In the genomic region with DNA sequence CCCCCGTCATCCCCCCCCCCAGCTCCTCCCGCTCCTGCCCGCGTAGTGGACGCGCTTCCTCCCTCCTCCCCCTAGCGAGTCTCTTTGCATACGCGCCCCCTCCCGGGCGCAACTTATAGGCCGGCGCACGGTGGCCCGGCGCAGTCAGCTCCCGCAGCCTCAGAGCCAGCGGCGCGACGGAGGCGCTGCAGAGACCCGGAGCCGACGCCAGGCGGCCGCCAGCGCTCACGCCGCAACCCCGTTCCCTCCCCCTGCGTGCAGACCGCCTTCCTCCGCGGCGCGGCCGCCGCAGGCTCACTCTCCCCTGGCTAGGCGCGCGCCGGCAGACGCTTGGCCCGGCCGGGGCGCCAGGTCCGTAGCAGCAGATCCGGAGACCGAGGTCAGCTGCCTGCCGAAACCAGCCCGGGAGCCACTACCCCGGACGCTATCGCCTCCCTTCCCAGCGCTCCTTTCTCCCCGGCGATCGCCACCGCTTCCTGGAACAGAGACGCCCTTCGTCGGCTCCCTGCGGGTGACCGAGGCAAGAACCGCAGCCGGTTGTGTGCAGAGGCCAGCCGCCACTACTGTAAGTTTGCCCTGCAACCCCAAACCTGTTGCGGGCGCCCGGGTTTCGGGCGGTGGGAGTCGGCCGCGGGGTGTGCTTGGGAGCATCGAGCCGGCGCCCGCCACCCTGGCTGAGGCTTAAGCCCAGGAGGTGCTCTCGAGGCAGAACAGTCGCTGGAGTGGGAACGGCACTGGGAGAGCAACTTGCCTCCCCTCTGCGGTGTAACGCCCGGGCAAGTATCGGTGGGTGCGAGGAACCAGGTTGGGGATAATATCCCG, we compare ENCODE assay signal across 8 mouse cellular contexts. TPM values are rescaled to one million over a fixed set of nuclear protein-coding genes. Genes with fewer than 3 reads are reported as not detected.
DNase-seq lines count a peak whose midpoint lies in the region; ATAC-seq and TF ChIP-seq lines count a peak whose summit lies in the region.

A gene (plus strand): TSS at position 141 of the 822 bp plus-strand sequence.

- no peaks in the 10 kb centered on the region for H3K36me3 ChIP-seq in G1E (replicated peaks)
- H3K36me3 ChIP-seq in forebrain, postnatal 0 days (ENCODE audit: insufficient read depth), result peaks cover 12% of the 10 kb centered on the region
- H3K36me3 ChIP-seq in lung, embryonic 14.5 days (ENCODE audit: insufficient read depth), result peaks cover 17% of the 10 kb centered on the region
- H3K36me3 ChIP-seq in thymus, adult 2 months (ENCODE audit: control insufficient read depth, insufficient read depth, low read length), result peaks cover 3% of the 10 kb centered on the region; the same call in 1 of the 2 replicates

- peak within 1 kb of the TSS; percentile 98 for H3K27ac ChIP-seq in forebrain, postnatal 0 days (ENCODE audit: low read depth, low read length)
- peak within 1 kb of the TSS; percentile 99 for H3K27ac ChIP-seq in layer of hippocampus, adult 2 months
- H3K27ac ChIP-seq in lung, embryonic 14.5 days (ENCODE audit: low read depth), result peak within 1 kb of the TSS; percentile 99
- H3K27ac ChIP-seq in thymus, adult 2 months (ENCODE audit: control insufficient read depth, insufficient read depth, low read length), result peak within 1 kb of the TSS; percentile 9; the same call in 1 of the 2 replicates

- intact Hi-C loops in heart, postnatal 36 days (cut with DNase I), result loop anchor here (1.0 to 5.0 kb wide), 5 partner anchors 54 to 536 kb away; no protein-coding TSS in a partner anchor

- H3K4me1 ChIP-seq in G1E (ENCODE audit: insufficient read depth, low read depth, low read length), result no peaks in the 10 kb centered on the region
- peaks cover 22% of the 10 kb centered on the region for H3K4me1 ChIP-seq in forebrain, postnatal 0 days (ENCODE audit: insufficient read depth)
- H3K4me1 ChIP-seq in lung, embryonic 14.5 days (ENCODE audit: insufficient read depth), result peaks cover 30% of the 10 kb centered on the region
- H3K4me1 ChIP-seq in thymus, adult 2 months (replicated peaks; ENCODE audit: control insufficient read depth, insufficient read depth, low read length), result peaks cover 23% of the 10 kb centered on the region

- H3K4me2 ChIP-seq in forebrain, postnatal 0 days (ENCODE audit: low read depth), result peak within 1 kb of the TSS; percentile 82
- peak within 1 kb of the TSS; percentile 96 for H3K4me2 ChIP-seq in lung, embryonic 14.5 days

- H3K9ac ChIP-seq in forebrain, postnatal 0 days, result peak within 1 kb of the TSS; percentile 87
- peak within 1 kb of the TSS; percentile 92 for H3K9ac ChIP-seq in lung, embryonic 14.5 days

- WGBS in forebrain, postnatal 0 days, result 3% methylated on average over 75 of the region's 89 CpGs
- under 1% methylated on average over 84 of the region's 89 CpGs for WGBS in lung, embryonic 14.5 days
- WGBS in thymus, adult 2 months, result under 1% methylated on average over 89 of the region's 89 CpGs

- ATAC-seq in G1E (ENCODE audit: extremely low read depth, insufficient number of reproducible peaks, low FRiP score, poor library complexity, severe bottlenecking), result 0 out of 2 replicates have a peak, but pooled peaks have one; percentile 34
- peak; percentile 88 for ATAC-seq in forebrain, postnatal 0 days
- peak; percentile 91 for ATAC-seq in lung, embryonic 14.5 days (ENCODE audit: insufficient read depth)

- peak; percentile 47; the same call in 1 of the 2 replicates for TF ChIP-seq POLR2A in thymus, adult 2 months (IDR thresholded peaks at IDR 0.05; ENCODE audit: control insufficient read depth, extremely low read depth, insufficient read depth, low read length, poor library complexity)

- peaks cover 8% of the 10 kb centered on the region; the same call in 1 of the 2 replicates for H3K9me3 ChIP-seq in G1E (replicated peaks)
- no peaks in the 10 kb centered on the region for H3K9me3 ChIP-seq in forebrain, postnatal 0 days (ENCODE audit: low read length)
- no peaks in the 10 kb centered on the region for H3K9me3 ChIP-seq in lung, embryonic 14.5 days (ENCODE audit: low read depth, low read length)

- H3K27me3 ChIP-seq in G1E (ENCODE audit: insufficient read depth, low read length), result peaks cover 35% of the 10 kb centered on the region
- no peaks in the 10 kb centered on the region for H3K27me3 ChIP-seq in forebrain, postnatal 0 days (ENCODE audit: insufficient read depth, low read length)
- no peaks in the 10 kb centered on the region for H3K27me3 ChIP-seq in lung, embryonic 14.5 days (ENCODE audit: insufficient read depth, low read length)
- no peaks in the 10 kb centered on the region for H3K27me3 ChIP-seq in thymus, adult 2 months (ENCODE audit: control insufficient read depth, insufficient read depth, low read length)

- H3K4me3 ChIP-seq in G1E (ENCODE audit: low read depth, low read length), result peak within 1 kb of the TSS; percentile 65
- peak within 1 kb of the TSS; percentile 77 for H3K4me3 ChIP-seq in forebrain, postnatal 0 days (ENCODE audit: low read depth, low read length)
- H3K4me3 ChIP-seq in layer of hippocampus, adult 2 months, result peak within 1 kb of the TSS; percentile 98
- peak within 1 kb of the TSS; percentile 85 for H3K4me3 ChIP-seq in lung, embryonic 14.5 days (ENCODE audit: low read depth, low read length)
- peak within 1 kb of the TSS; percentile 80 for H3K4me3 ChIP-seq in thymus, adult 2 months (ENCODE audit: control insufficient read depth, insufficient read depth, low read length)

- peak; percentile 13 for DNase-seq in G1E (ENCODE audit: low spot score)
- DNase-seq in cerebellum, adult 18-20 months, result peak; percentile 49 to 64
- peak; percentile 96 for DNase-seq in forebrain, postnatal 0 days
- DNase-seq in heart, postnatal 36 days, result peak; percentile 91 to 94
- peak; percentile 89 to 92 for DNase-seq in layer of hippocampus, adult 2 months (ENCODE audit: low spot score in 2 of 2)
- DNase-seq in lung, embryonic 14.5 days, result peak; percentile 99
- peak; percentile 90 for DNase-seq in ovary, adult 18-20 months (ENCODE audit: low spot score)
- peak; percentile 92 for DNase-seq in thymus, adult 2 months

- no peak for TF ChIP-seq CTCF in G1E (IDR thresholded peaks at IDR 0.05; ENCODE audit: low read depth, low read length)
- peak; percentile 76 for TF ChIP-seq CTCF in forebrain, postnatal 0 days (IDR thresholded peaks at IDR 0.05; ENCODE audit: low read depth)
- peak; percentile 80 for TF ChIP-seq CTCF in layer of hippocampus, adult 2 months (conservative IDR thresholded peaks at IDR 0.05)
- TF ChIP-seq CTCF in lung, embryonic 14.5 days (IDR thresholded peaks at IDR 0.05; ENCODE audit: low read depth), result peak; percentile 68
- peak; percentile 92; the same call in 1 of the 2 replicates for TF ChIP-seq CTCF in thymus, adult 2 months (IDR thresholded peaks at IDR 0.05; ENCODE audit: borderline replicate concordance, control insufficient read depth, extremely low read depth, insufficient read depth, low read length, poor library complexity)

RNA-seq across cellular contexts. Expression of the gene that starts here (rescaled TPM):
- 0.29 and 0.38 TPM in 2 replicates for total RNA-seq in G1E (2014; fragmentation: Nextera tagmentation)
- 0.81 and 0.82 TPM in 2 replicates for total RNA-seq in G1E (2017)
- 0.20 and 0.24 TPM in 2 replicates for polyA plus RNA-seq in G1E (2012)
- 423 and 513 TPM in 2 replicates for total RNA-seq in forebrain, postnatal 0 days (2014; rRNA removed)
- 76.8 and 80.3 TPM in 2 replicates for polyA plus RNA-seq in forebrain, postnatal 0 days (2015; fragmentation: Nextera tagmentation; extraction: Ambion mirVana)
- 1 to 10 TPM; 4.7 to 8.1 TPM for total RNA-seq in heart, postnatal 36 days (2021)
- 100 to 1,000 TPM; 744 to 746 TPM for total RNA-seq in layer of hippocampus, adult 2 months (2021)
- 14.0 and 14.1 TPM in 2 replicates for polyA plus RNA-seq in lung, embryonic 14.5 days (2014; fragmentation: Nextera tagmentation; extraction: Ambion mirVana)
- 7.6 and 10.0 TPM in 2 replicates for polyA plus RNA-seq in thymus, adult 2 months (2012; rRNA removed)

Comparison
In these comparisons a context has a peak if more than half of its experiments do, and no peak if none do; other contexts are left out.
1. Peak in every context shown above with its lines: DNase-seq, ATAC-seq, H3K4me3 ChIP-seq and H3K27ac ChIP-seq.
2. RNA of the gene that starts here (total RNA-seq): 744 to 746 TPM in layer of hippocampus, adult 2 months and 423 to 513 TPM in forebrain, postnatal 0 days; 4.7 to 8.1 TPM in heart, postnatal 36 days and 0.29 to 0.82 TPM in G1E; every median in the first group is over 10 times any median in the second.
3. Peak in DNase-seq, ATAC-seq and H3K4me3 ChIP-seq in G1E; RNA of the gene not detected or under 1 TPM.
4. ATAC-seq: peak in every context shown above with its lines; median percentile 91 in lung, embryonic 14.5 days; 88 in forebrain, postnatal 0 days; 34 in G1E.
5. DNase-seq: peak in every context shown above with its lines; median percentile 99 in lung, embryonic 14.5 days; 96 in forebrain, postnatal 0 days; 92 in heart, postnatal 36 days; 92 in thymus, adult 2 months; 90 in layer of hippocampus, adult 2 months; 90 in ovary, adult 18-20 months; 56 in cerebellum, adult 18-20 months; 13 in G1E.
6. H3K27ac ChIP-seq: peak in every context shown above with its lines; median percentile 99 in layer of hippocampus, adult 2 months; 99 in lung, embryonic 14.5 days; 98 in forebrain, postnatal 0 days; 9 in thymus, adult 2 months.